Mouse (Mus musculus): Measurements from ENCODE around the gene Hsd17b13. TPM values are rescaled to one million over a fixed set of nuclear protein-coding genes. Genes with fewer than 3 reads are reported as not detected.

The Hsd17b13 gene
- total RNA-seq, 2 experiments from 2014 or later: not detected

GRCm38 (mm10) chr5:103911555-103911954, 65.7 kb downstream of the Hsd17b13 start:
- TF ChIP-seq CTCF (conservative IDR thresholded peaks at IDR 0.05): no peak
- no peak for DNase-seq (ENCODE audit: low spot score in 2 of 2)
- Histone ChIP-seq H3K27ac (no peak overlapping the region), H3K4me3 (peak overlapping the region; percentile 85; the same call in 1 of the 2 replicates)

- Histone ChIP-seq H3K4me3 (peak within 1 kb of the TSS; percentile 85), H3K27ac (peak within 1 kb of the TSS; percentile 91)
- peak; percentile 82 to 86 for DNase-seq (ENCODE audit: low spot score in 2 of 2)
- TF ChIP-seq CTCF (conservative IDR thresholded peaks at IDR 0.05): no peak
Observed at GRCm38 (mm10) chr5:103910748-103911409, 66.3 kb downstream of the Hsd17b13 start, which contains the start of gene Klhl8. TSS of gene Klhl8 (minus strand) at chr5:103911259.

- TF ChIP-seq CTCF (conservative IDR thresholded peaks at IDR 0.05): no peak
- DNase-seq (ENCODE audit: low spot score in 2 of 2): no peak
- Histone ChIP-seq H3K27ac (peak overlapping the region; percentile 91; the same call in 1 of the 2 replicates), H3K4me3 (peak overlapping the region; percentile 85)
Observed at GRCm38 (mm10) chr5:103910156-103910555, 67.1 kb downstream of the Hsd17b13 start.

- Histone ChIP-seq H3K27ac (peak overlapping the region; percentile 49), H3K4me3 (peak overlapping the region; percentile 85; the same call in 1 of the 2 replicates)
- no peak for TF ChIP-seq CTCF (conservative IDR thresholded peaks at IDR 0.05)
- no peak for DNase-seq (ENCODE audit: low spot score in 2 of 2)
Observed at GRCm38 (mm10) chr5:103909466-103909865, 67.7 kb downstream of the Hsd17b13 start.

GRCm38 (mm10) chr5:103908851-103909250, 68.4 kb downstream of the Hsd17b13 start:
- no peak for DNase-seq (ENCODE audit: low spot score in 2 of 2)
- TF ChIP-seq CTCF (conservative IDR thresholded peaks at IDR 0.05): no peak
- Histone ChIP-seq H3K4me3 (no peak overlapping the region; the same call in 1 of the 2 replicates), H3K27ac (peak overlapping the region; percentile 51; the same call in 1 of the 2 replicates)

- DNase-seq (ENCODE audit: low spot score in 2 of 2): peak; percentile 26 to 54
- no peak overlapping the region for H3K4me3 ChIP-seq
- H3K27ac ChIP-seq: no peak overlapping the region
- TF ChIP-seq CTCF (conservative IDR thresholded peaks at IDR 0.05): no peak
Observed at GRCm38 (mm10) chr5:103907844-103908243, 69.4 kb downstream of the Hsd17b13 start.

GRCm38 (mm10) chr5:103906173-103906572, 71.0 kb downstream of the Hsd17b13 start:
- no peak for TF ChIP-seq CTCF (conservative IDR thresholded peaks at IDR 0.05)
- H3K4me3 ChIP-seq: no peak overlapping the region
- no peak overlapping the region for H3K27ac ChIP-seq
- no peak for DNase-seq (ENCODE audit: low spot score in 2 of 2)

Other genes starting within 250 kb of the Hsd17b13 start
- 10 to 100 TPM; 30.4 to 32.7 TPM for gene Klhl8, start 66.2 kb downstream of the Hsd17b13 start, total RNA-seq (2021)
- 10 to 100 TPM; 48.0 to 53.9 TPM for gene Hsd17b11, start 44.5 kb upstream of the Hsd17b13 start, total RNA-seq (2021)
- 10 to 100 TPM; 66.4 to 71.5 TPM for gene Nudt9, start 68.9 kb upstream of the Hsd17b13 start, total RNA-seq (2021)
- gene Gm17660, start 100.2 kb upstream of the Hsd17b13 start, total RNA-seq (2021): not detected
- gene Sparcl1, start 136.3 kb upstream of the Hsd17b13 start, total RNA-seq (2021): 1,000 to 10,000 TPM; 1,426 to 1,439 TPM
- not detected for gene Dspp, start 193.3 kb upstream of the Hsd17b13 start, total RNA-seq (2021)
- 1 to 10 TPM; 4.4 to 5.2 TPM for gene Dmp1, start 225.2 kb upstream of the Hsd17b13 start, total RNA-seq (2021)